Mouse (Mus musculus): ENCODE data around the gene Set. TPM values are rescaled to one million over a fixed set of nuclear protein-coding genes. Genes with fewer than 3 reads are reported as not detected.

Gene Set
- total and polyA plus RNA-seq, 2 experiments from 2014 or later: 149 to 334 TPM

- WGBS: 76% methylated on average over 3 of the region's 3 CpGs
- no peaks in the 10 kb centered on the region for H3K4me1 ChIP-seq (ENCODE audit: insufficient read depth, low read length)
Measured at GRCm38 (mm10) chr2:30056736-30057135, 442 bp upstream of the Set start.

GRCm38 (mm10) chr2:30058418-30058817 is 1.2 kb downstream of the Set start:
- Histone ChIP-seq H3K9me3 (ENCODE audit: low read length) (no peaks in the 10 kb centered on the region), H3K36me3 (ENCODE audit: insufficient read depth, low read length) (no peaks in the 10 kb centered on the region), H3K27ac (no peak overlapping the region), H3K9ac (replicated peaks; ENCODE audit: low read length) (no peak overlapping the region), H3K4me2 (ENCODE audit: low read depth, low read length) (no peak overlapping the region), H3K4me1 (ENCODE audit: insufficient read depth, low read length) (peaks cover 2% of the 10 kb centered on the region; the same call in 1 of the 2 replicates), H3K27me3 (ENCODE audit: insufficient read depth, low read length) (no peaks in the 10 kb centered on the region), H3K4me3 (ENCODE audit: low read length) (no peak overlapping the region)
- WGBS: 21% methylated on average over 5 of the region's 5 CpGs
- ATAC-seq (no peak), DNase-seq (ENCODE audit: low spot score) (no peak)
- TF ChIP-seq CTCF (IDR thresholded peaks at IDR 0.05; ENCODE audit: low read depth): no peak

More at GRCm38 (mm10) chr2:30056736-30057135, 442 bp upstream of the Set start:
- no peaks in the 10 kb centered on the region for H3K27me3 ChIP-seq (ENCODE audit: insufficient read depth, low read length)
- no peaks in the 10 kb centered on the region for H3K36me3 ChIP-seq (ENCODE audit: insufficient read depth, low read length)
- no peak for TF ChIP-seq CTCF (IDR thresholded peaks at IDR 0.05; ENCODE audit: low read depth)
- no peak overlapping the region for H3K27ac ChIP-seq
- H3K4me2 ChIP-seq (ENCODE audit: low read depth, low read length): no peak overlapping the region
- H3K9me3 ChIP-seq (ENCODE audit: low read length): no peaks in the 10 kb centered on the region
- no peak for ATAC-seq
- no peak overlapping the region for H3K4me3 ChIP-seq (ENCODE audit: low read length)
- H3K9ac ChIP-seq (replicated peaks; ENCODE audit: low read length): no peak overlapping the region
- DNase-seq (ENCODE audit: low spot score): no peak

GRCm38 (mm10) chr2:30061215-30062166 is 4.3 kb downstream of the Set start:
- H3K9ac ChIP-seq (replicated peaks; ENCODE audit: low read length): peak overlapping the region; percentile 47
- peak; percentile 56 for DNase-seq (ENCODE audit: low spot score)
- H3K4me3 ChIP-seq (ENCODE audit: low read length): peak overlapping the region; percentile 49
- H3K36me3 ChIP-seq (ENCODE audit: insufficient read depth, low read length): no peaks in the 10 kb centered on the region
- ATAC-seq: no peak
- no peak for TF ChIP-seq CTCF (IDR thresholded peaks at IDR 0.05; ENCODE audit: low read depth)
- H3K4me1 ChIP-seq (ENCODE audit: insufficient read depth, low read length): peaks cover 3% of the 10 kb centered on the region; the same call in 1 of the 2 replicates
- H3K4me2 ChIP-seq (ENCODE audit: low read depth, low read length): peak overlapping the region; percentile 85
- WGBS: 6% methylated on average over 37 of the region's 37 CpGs
- no peaks in the 10 kb centered on the region for H3K9me3 ChIP-seq (ENCODE audit: low read length)
- H3K27me3 ChIP-seq (ENCODE audit: insufficient read depth, low read length): no peaks in the 10 kb centered on the region
- peak overlapping the region; percentile 76 for H3K27ac ChIP-seq

DNA sequence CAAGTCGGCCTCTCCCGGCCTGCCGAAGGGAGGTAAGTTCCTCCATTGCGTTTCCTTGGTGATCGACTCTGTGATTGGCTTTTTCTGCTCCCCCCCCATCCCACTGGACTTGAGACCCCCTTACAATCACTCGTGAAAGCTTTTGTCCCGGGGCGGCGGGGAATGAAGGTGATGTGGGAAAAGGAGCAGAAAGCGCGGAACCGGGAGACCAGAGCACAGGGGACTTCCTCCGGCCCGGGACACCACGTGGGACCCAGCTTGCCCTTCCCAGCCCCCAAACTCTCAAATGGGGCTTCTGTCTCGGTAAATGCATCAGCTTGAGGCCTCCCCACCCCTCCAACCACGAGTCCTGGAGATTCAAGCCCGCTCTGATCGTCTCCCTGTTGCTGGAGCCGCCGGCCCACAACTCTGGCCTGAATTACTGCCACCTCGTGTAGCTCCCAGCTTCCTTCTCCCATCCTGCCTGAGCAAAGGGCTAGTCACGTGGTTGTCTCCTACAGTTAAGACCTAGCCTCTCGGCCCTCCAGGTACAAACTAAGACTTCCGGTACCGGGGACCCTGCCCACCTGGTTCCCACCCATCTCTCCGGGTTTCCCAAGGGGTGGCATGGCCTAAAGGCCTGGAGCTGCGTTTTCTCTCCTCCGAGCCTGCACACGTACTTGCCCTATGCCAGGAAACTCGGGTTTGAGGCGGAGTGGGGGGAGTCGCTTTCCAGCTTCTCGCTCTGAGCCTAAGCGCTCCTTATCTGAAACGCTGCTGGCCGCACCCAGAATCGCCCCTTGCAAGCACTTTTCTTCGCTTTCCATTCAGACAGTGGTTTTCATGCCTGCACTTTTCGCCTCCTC is 5.3 kb downstream of the Set start:
- peaks cover 3% of the 10 kb centered on the region; the same call in 1 of the 2 replicates for H3K4me1 ChIP-seq (ENCODE audit: insufficient read depth, low read length)
- DNase-seq (ENCODE audit: low spot score) (peak; percentile 63), ATAC-seq (no peak)
- peak overlapping the region; percentile 47 for H3K9ac ChIP-seq (replicated peaks; ENCODE audit: low read length)
- peak overlapping the region; percentile 76 for H3K27ac ChIP-seq
- no peaks in the 10 kb centered on the region for H3K27me3 ChIP-seq (ENCODE audit: insufficient read depth, low read length)
- H3K9me3 ChIP-seq (ENCODE audit: low read length): no peaks in the 10 kb centered on the region
- WGBS: 0% methylated on average over 40 of the region's 40 CpGs
- H3K36me3 ChIP-seq (ENCODE audit: insufficient read depth, low read length): no peaks in the 10 kb centered on the region
- peak overlapping the region; percentile 85 for H3K4me2 ChIP-seq (ENCODE audit: low read depth, low read length)
- no peak for TF ChIP-seq CTCF (IDR thresholded peaks at IDR 0.05; ENCODE audit: low read depth)
- H3K4me3 ChIP-seq (ENCODE audit: low read length): peak overlapping the region; percentile 49

DNA sequence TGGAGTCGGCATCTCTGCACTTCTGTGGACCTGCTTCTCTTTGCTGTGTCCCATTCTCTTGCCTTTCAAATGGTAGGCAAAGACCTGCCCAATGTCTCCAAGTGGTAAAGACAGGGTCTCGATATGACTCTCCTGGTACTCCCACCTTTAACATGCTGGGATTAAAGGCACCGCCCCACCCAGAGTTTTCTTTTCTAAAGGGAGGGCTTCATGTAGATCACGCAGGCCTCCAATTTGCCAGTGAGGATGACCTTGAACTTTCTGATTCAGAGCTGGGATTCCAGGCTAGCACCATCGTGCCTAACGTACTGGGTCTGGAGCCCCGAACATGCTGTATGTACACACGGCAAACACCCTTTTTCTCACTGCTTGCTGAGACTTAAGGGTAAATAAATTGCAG is 6.1 kb downstream of the Set start:
- Histone ChIP-seq H3K9me3 (ENCODE audit: low read length) (no peaks in the 10 kb centered on the region), H3K36me3 (ENCODE audit: insufficient read depth, low read length) (no peaks in the 10 kb centered on the region), H3K27me3 (ENCODE audit: insufficient read depth, low read length) (no peaks in the 10 kb centered on the region), H3K9ac (replicated peaks; ENCODE audit: low read length) (peak overlapping the region; percentile 47), H3K4me3 (ENCODE audit: low read length) (peak overlapping the region; percentile 49), H3K4me1 (ENCODE audit: insufficient read depth, low read length) (peaks cover 3% of the 10 kb centered on the region; the same call in 1 of the 2 replicates), H3K4me2 (ENCODE audit: low read depth, low read length) (peak overlapping the region; percentile 85), H3K27ac (peak overlapping the region; percentile 76; the same call in 1 of the 2 replicates)
- DNase-seq (ENCODE audit: low spot score) (no peak), ATAC-seq (no peak)
- 6% methylated on average over 8 of the region's 8 CpGs for WGBS
- no peak for TF ChIP-seq CTCF (IDR thresholded peaks at IDR 0.05; ENCODE audit: low read depth)

- 0 out of 2 replicates have a peak overlapping the region, but pooled peaks have one; percentile 49 for H3K4me3 ChIP-seq (ENCODE audit: low read length)
- 12% methylated on average over 3 of the region's 3 CpGs for WGBS
Measured at GRCm38 (mm10) chr2:30063791-30064190, 6.6 kb downstream of the Set start.

More at GRCm38 (mm10) chr2:30063791-30064190, 6.6 kb downstream of the Set start:
- H3K27me3 ChIP-seq (ENCODE audit: insufficient read depth, low read length): no peaks in the 10 kb centered on the region
- H3K4me1 ChIP-seq (ENCODE audit: insufficient read depth, low read length): peaks cover 3% of the 10 kb centered on the region; the same call in 1 of the 2 replicates
- H3K36me3 ChIP-seq (ENCODE audit: insufficient read depth, low read length): 0 out of 2 replicates have a peak, but pooled peaks cover 5% of the 10 kb centered on the region
- H3K27ac ChIP-seq: no peak overlapping the region
- DNase-seq (ENCODE audit: low spot score) (no peak), ATAC-seq (no peak)
- H3K4me2 ChIP-seq (ENCODE audit: low read depth, low read length): peak overlapping the region; percentile 85
- no peak overlapping the region for H3K9ac ChIP-seq (replicated peaks; ENCODE audit: low read length)
- H3K9me3 ChIP-seq (ENCODE audit: low read length): no peaks in the 10 kb centered on the region
- TF ChIP-seq CTCF (IDR thresholded peaks at IDR 0.05; ENCODE audit: low read depth): no peak

All from hindbrain, postnatal 0 days (tissue).